Mouse (Mus musculus) left cerebral cortex, postnatal 14 days (tissue): ENCODE measurements around the gene Ghdc. TPM values are rescaled to one million over a fixed set of nuclear protein-coding genes. Genes with fewer than 3 reads are reported as not detected.
A peak's percentile ranks its signal among the peaks of the same experiment; 100 is the strongest.

Experiments
- DNase-seq, 2 experiments: peaks; one replicate each; pipeline ENCODE4 v3.0.0; 2021 to 2022; ENCODE audit warnings: low spot score in 2 of 2, mixed read lengths in 1 of 2
- intact Hi-C: fragments of 180-260 bp; cut with DNase I; formaldehyde crosslinking; loops from one replicate; pipeline ENCODE4 v1.15.1; 2025
- total RNA-seq, 2 experiments: library from RNA; stranded (reverse); gene quantifications; 2 replicates each; pipeline ENCODE4 v1.2.3; 2021

The Ghdc gene
- total RNA-seq, 2 experiments from 2014 or later, result 5.3 to 6.5 TPM

GRCm38 (mm10) chr11:100789702-100790101 is 18.9 kb upstream of the Ghdc start:
- DNase-seq, result no peak
- intact Hi-C loops, result no loop called here

GRCm38 (mm10) chr11:100785774-100786173 is 15.0 kb upstream of the Ghdc start:
- DNase-seq, result no peak
- intact Hi-C loops, result no loop called here

- DNase-seq, result no peak
- intact Hi-C loops, result no loop called here
Measured at GRCm38 (mm10) chr11:100784286-100784685, 13.5 kb upstream of the Ghdc start.

GRCm38 (mm10) chr11:100782568-100782967 is 11.8 kb upstream of the Ghdc start:
- intact Hi-C loops, result no loop called here
- no peak for DNase-seq

GRCm38 (mm10) chr11:100781763-100782475 is 11.2 kb upstream of the Ghdc start:
- DNase-seq, result no peak
- intact Hi-C loops, result no loop called here

GRCm38 (mm10) chr11:100780247-100780646 is 9.5 kb upstream of the Ghdc start:
- DNase-seq, result no peak
- intact Hi-C loops, result no loop called here

- intact Hi-C loops, result no loop called here
- DNase-seq, result no peak
Measured at GRCm38 (mm10) chr11:100778069-100778468, 7.3 kb upstream of the Ghdc start.

- intact Hi-C loops, result no loop called here
- DNase-seq, result no peak
Measured at GRCm38 (mm10) chr11:100775921-100776320, 5.2 kb upstream of the Ghdc start.

- no peak for DNase-seq
- intact Hi-C loops, result no loop called here
Measured at GRCm38 (mm10) chr11:100774261-100774660, 3.5 kb upstream of the Ghdc start.

- no peak for DNase-seq
- intact Hi-C loops, result loop anchor here (10.0 kb wide), 1 partner anchor 185 kb away; no protein-coding TSS in a partner anchor
Measured at GRCm38 (mm10) chr11:100769980-100770379, 777 bp downstream of the Ghdc start.

GRCm38 (mm10) chr11:100767871-100768270 is 2.9 kb downstream of the Ghdc start:
- DNase-seq, result no peak
- intact Hi-C loops, result loop anchor here (10.0 kb wide), 1 partner anchor 187 kb away; no protein-coding TSS in a partner anchor

- intact Hi-C loops, result loop anchor here (10.0 kb wide), 1 partner anchor 188 kb away; no protein-coding TSS in a partner anchor
- no peak for DNase-seq
Measured at GRCm38 (mm10) chr11:100766726-100767125, 4.0 kb downstream of the Ghdc start.

GRCm38 (mm10) chr11:100762831-100763230 is 7.9 kb downstream of the Ghdc start, which contains the start of gene Hcrt:
Hcrt (minus strand) TSS chr11:100762931.
- intact Hi-C loops, result loop anchor here (10.0 kb wide), 1 partner anchor 192 kb away; no protein-coding TSS in a partner anchor
- no peak for DNase-seq

- DNase-seq, result peak; percentile 86 to 89
- intact Hi-C loops, result loop anchor here (2.0 to 10.0 kb wide), 2 partner anchors 47 to 193 kb away; no protein-coding TSS in a partner anchor
Measured at GRCm38 (mm10) chr11:100761547-100762045, 9.2 kb downstream of the Ghdc start.

GRCm38 (mm10) chr11:100759611-100760233 is 11.0 kb downstream of the Ghdc start, which contains the start of gene Kcnh4:
Kcnh4 (minus strand) TSS chr11:100759942.
- DNase-seq, result peak; percentile 93 to 95
- intact Hi-C loops, result loop anchor here (2.0 to 10.0 kb wide), 2 partner anchors 45 to 195 kb away; no protein-coding TSS in a partner anchor

GRCm38 (mm10) chr11:100758707-100759610 is 11.8 kb downstream of the Ghdc start:
- intact Hi-C loops, result no loop called here
- DNase-seq, result peak in 1 of 2 experiments; percentile 49

- DNase-seq, result no peak
- intact Hi-C loops, result no loop called here
Measured at GRCm38 (mm10) chr11:100757566-100757965, 13.2 kb downstream of the Ghdc start.

- intact Hi-C loops, result no loop called here
- no peak for DNase-seq
Measured at GRCm38 (mm10) chr11:100756476-100756875, 14.3 kb downstream of the Ghdc start.

GRCm38 (mm10) chr11:100754693-100755057 is 16.1 kb downstream of the Ghdc start:
- intact Hi-C loops, result no loop called here
- DNase-seq, result peak; percentile 60 to 70
